Comparison of ENCODE assay signal across 8 mouse cellular contexts in genomic region chr5:41842681-41843080, GRCm38 (mm10). TPM values are rescaled to one million over a fixed set of nuclear protein-coding genes. Genes with fewer than 3 reads are reported as not detected.
DNase-seq lines count a peak whose midpoint lies in the region; ATAC-seq and TF ChIP-seq lines count a peak whose summit lies in the region.

No protein-coding gene starts in this region.

- peaks cover 21% of the 10 kb centered on the region for H3K4me1 ChIP-seq in forebrain, embryonic 10.5 days
- H3K4me1 ChIP-seq in liver, embryonic 16.5 days (ENCODE audit: control insufficient read depth, low read depth, low read length), result peaks cover 18% of the 10 kb centered on the region
- H3K4me1 ChIP-seq in small intestine, adult 2 months (ENCODE audit: control insufficient read depth, insufficient read depth, insufficient read length, low read length), result peaks cover 6% of the 10 kb centered on the region; the same call in 1 of the 2 replicates

- H3K36me3 ChIP-seq in forebrain, embryonic 10.5 days (replicated peaks), result peaks cover 5% of the 10 kb centered on the region
- no peaks in the 10 kb centered on the region for H3K36me3 ChIP-seq in liver, embryonic 16.5 days (ENCODE audit: control insufficient read depth, insufficient read depth)
- 0 out of 2 replicates have a peak, but pooled peaks cover 2% of the 10 kb centered on the region for H3K36me3 ChIP-seq in small intestine, adult 2 months (ENCODE audit: control insufficient read depth, insufficient read depth, low read length)

- no peak for ATAC-seq in liver, embryonic 16.5 days (ENCODE audit: low read depth)

- H3K27me3 ChIP-seq in forebrain, embryonic 10.5 days (ENCODE audit: poor library complexity, severe bottlenecking), result no peaks in the 10 kb centered on the region
- H3K27me3 ChIP-seq in liver, embryonic 16.5 days (ENCODE audit: control insufficient read depth, insufficient read depth, low read depth, low read length), result no peaks in the 10 kb centered on the region
- H3K27me3 ChIP-seq in small intestine, adult 2 months (ENCODE audit: control insufficient read depth, insufficient read depth, low read length), result no peaks in the 10 kb centered on the region

- peak overlapping the region; percentile 96 for H3K4me3 ChIP-seq in forebrain, embryonic 10.5 days
- peak overlapping the region; percentile 82 for H3K4me3 ChIP-seq in liver, embryonic 16.5 days (ENCODE audit: low read depth, low read length)
- H3K4me3 ChIP-seq in small intestine, adult 2 months (ENCODE audit: low read depth, low read length), result peak overlapping the region; percentile 92

- 68% methylated on average over 5 of the region's 5 CpGs for WGBS in forebrain, embryonic 10.5 days
- 11% methylated on average over 5 of the region's 5 CpGs for WGBS in liver, embryonic 16.5 days (ENCODE audit: insufficient replicate concordance)
- WGBS in small intestine, adult 2 months, result 5% methylated on average over 5 of the region's 5 CpGs

- TF ChIP-seq POLR2A in small intestine, adult 2 months (IDR thresholded peaks at IDR 0.05; ENCODE audit: low read depth, low read length), result no peak

- no peak for TF ChIP-seq CTCF in small intestine, adult 2 months (IDR thresholded peaks at IDR 0.05; ENCODE audit: extremely low read depth, insufficient read length, insufficient replicate concordance, low read depth, low read length)

- H3K9me3 ChIP-seq in forebrain, embryonic 10.5 days, result no peaks in the 10 kb centered on the region
- no peaks in the 10 kb centered on the region for H3K9me3 ChIP-seq in liver, embryonic 16.5 days (replicated peaks; ENCODE audit: control insufficient read depth, low read length)

- no peak overlapping the region for H3K27ac ChIP-seq in forebrain, embryonic 10.5 days
- H3K27ac ChIP-seq in liver, embryonic 16.5 days (ENCODE audit: low read length), result peak overlapping the region; percentile 56
- no peak overlapping the region for H3K27ac ChIP-seq in small intestine, adult 2 months (ENCODE audit: insufficient read depth, low read depth, low read length)

- DNase-seq in retina, postnatal 1 day, result peak; percentile 29
- DNase-seq in retina, embryonic 14.5 days (ENCODE audit: low spot score), result no peak
- DNase-seq in adrenal gland, adult 2 months, result peak; percentile 74
- DNase-seq in forebrain, embryonic 10.5 days (ENCODE audit: extremely low spot score, low spot score), result no peak
- DNase-seq in induced T-regulatory cell, adult 2 months (ENCODE audit: low read depth), result peak; percentile 49
- DNase-seq in gastrocnemius, postnatal 14 days, result no peak

- H3K9ac ChIP-seq in liver, embryonic 16.5 days (ENCODE audit: low read depth, low read length), result peak overlapping the region; percentile 86

- intact Hi-C loops in gastrocnemius, postnatal 14 days (cut with DNase I; ENCODE audit: low total_unique reads), result no loop called here

- peak overlapping the region; percentile 94 for H3K4me2 ChIP-seq in liver, embryonic 16.5 days (ENCODE audit: low read depth, low read length)

RNA-seq across cellular contexts. Expression of gene Bod1l, which starts 1.4 kb away (rescaled TPM):
- total RNA-seq in adrenal gland, adult 2 months (2021), result 10 to 100 TPM; 23.5 to 34.7 TPM
- polyA plus RNA-seq in adrenal gland, adult 2 months (2012; rRNA removed), result 4.5 and 11.9 TPM in 2 replicates
- polyA plus RNA-seq in forebrain, embryonic 10.5 days (2016; fragmentation: Nextera tagmentation; extraction: Ambion mirVana), result 17.2 and 18.1 TPM in 2 replicates
- polyA plus RNA-seq in liver, embryonic 16.5 days (2015; fragmentation: Nextera tagmentation; extraction: Ambion mirVana), result 7.1 and 7.7 TPM in 2 replicates
- 1.6 and 4.3 TPM in 2 replicates for polyA plus RNA-seq in small intestine, adult 2 months (2012; rRNA removed)
- 10 to 100 TPM; 12.6 to 13.6 TPM for total RNA-seq in gastrocnemius, postnatal 14 days (2021)

Comparison
In these comparisons a context has a peak if more than half of its experiments do, and no peak if none do; other contexts are left out.
1. DNase-seq: peak in retina, postnatal 1 day (single experiment), adrenal gland, adult 2 months (single experiment) and induced T-regulatory cell, adult 2 months (single experiment); none in retina, embryonic 14.5 days (single experiment), forebrain, embryonic 10.5 days (single experiment) and gastrocnemius, postnatal 14 days (single experiment).
2. Peak in every context shown above with its lines, with median percentiles within 50 percentile points of each other: H3K4me3 ChIP-seq.